Mouse (Mus musculus): ENCODE results near the gene Krtap14. TPM values are rescaled to one million over a fixed set of nuclear protein-coding genes. Genes with fewer than 3 reads are reported as not detected.

The Krtap14 gene
- polyA plus RNA-seq, 1 experiment, result not detected

- H3K4me3 ChIP-seq (ENCODE audit: extremely low read depth, insufficient read depth, insufficient read length), result no peak overlapping the region
- H3K27ac ChIP-seq (ENCODE audit: insufficient read depth, low read length), result no peak overlapping the region
- TF ChIP-seq CTCF (IDR thresholded peaks at IDR 0.05; ENCODE audit: extremely low read depth, insufficient read depth, insufficient read length, insufficient replicate concordance) (no peak), POLR2A (IDR thresholded peaks at IDR 0.05; ENCODE audit: low read depth, low read length) (no peak)
- 86% methylated on average over 3 of the region's 3 CpGs for WGBS
- H3K27me3 ChIP-seq (ENCODE audit: control insufficient read depth, insufficient read depth, low read length), result no peaks in the 10 kb centered on the region
- DNase-seq (ENCODE audit: low read depth in 1 of 2, low spot score in 2 of 2), result no peak
- no peaks in the 10 kb centered on the region for H3K36me3 ChIP-seq (ENCODE audit: control insufficient read depth, insufficient read depth, low read length)
- H3K4me1 ChIP-seq (ENCODE audit: control insufficient read depth, insufficient read depth, insufficient read length), result no peaks in the 10 kb centered on the region
Measured at GRCm38 (mm10) chr16:88826978-88827377, 1.0 kb upstream of the Krtap14 start.

GRCm38 (mm10) chr16:88823736-88824135 is 2.2 kb downstream of the Krtap14 start:
- no peak for DNase-seq (ENCODE audit: low read depth in 1 of 2, low spot score in 2 of 2)
- TF ChIP-seq CTCF (IDR thresholded peaks at IDR 0.05; ENCODE audit: extremely low read depth, insufficient read depth, insufficient read length, insufficient replicate concordance) (no peak), POLR2A (IDR thresholded peaks at IDR 0.05; ENCODE audit: low read depth, low read length) (no peak)
- H3K36me3 ChIP-seq (ENCODE audit: control insufficient read depth, insufficient read depth, low read length), result no peaks in the 10 kb centered on the region
- no peaks in the 10 kb centered on the region for H3K4me1 ChIP-seq (ENCODE audit: control insufficient read depth, insufficient read depth, insufficient read length)
- no peak overlapping the region for H3K27ac ChIP-seq (ENCODE audit: insufficient read depth, low read length)
- no peak overlapping the region for H3K4me3 ChIP-seq (ENCODE audit: extremely low read depth, insufficient read depth, insufficient read length)
- 87% methylated on average over 3 of the region's 3 CpGs for WGBS
- no peaks in the 10 kb centered on the region for H3K27me3 ChIP-seq (ENCODE audit: control insufficient read depth, insufficient read depth, low read length)

- 65% methylated on average over 3 of the region's 3 CpGs for WGBS
- Histone ChIP-seq H3K4me3 (ENCODE audit: extremely low read depth, insufficient read depth, insufficient read length) (no peak within 1 kb of the TSS), H3K27me3 (ENCODE audit: control insufficient read depth, insufficient read depth, low read length) (no peaks in the 10 kb centered on the region), H3K36me3 (ENCODE audit: control insufficient read depth, insufficient read depth, low read length) (no peaks in the 10 kb centered on the region), H3K4me1 (ENCODE audit: control insufficient read depth, insufficient read depth, insufficient read length) (no peaks in the 10 kb centered on the region), H3K27ac (ENCODE audit: insufficient read depth, low read length) (no peak within 1 kb of the TSS)
- DNase-seq (ENCODE audit: low read depth in 1 of 2, low spot score in 2 of 2), result no peak
- TF ChIP-seq CTCF (IDR thresholded peaks at IDR 0.05; ENCODE audit: extremely low read depth, insufficient read depth, insufficient read length, insufficient replicate concordance), result no peak
- TF ChIP-seq POLR2A (IDR thresholded peaks at IDR 0.05; ENCODE audit: low read depth, low read length), result no peak
Measured at GRCm38 (mm10) chr16:88820066-88820465, 5.9 kb downstream of the Krtap14 start, which contains the start of gene Krtap15. TSS of gene Krtap15 (plus strand) at chr16:88820215.

- 76% methylated on average over 2 of the region's 2 CpGs for WGBS
- H3K27me3 ChIP-seq (ENCODE audit: control insufficient read depth, insufficient read depth, low read length), result no peaks in the 10 kb centered on the region
- H3K27ac ChIP-seq (ENCODE audit: insufficient read depth, low read length), result no peak within 1 kb of the TSS
- H3K4me1 ChIP-seq (ENCODE audit: control insufficient read depth, insufficient read depth, insufficient read length), result no peaks in the 10 kb centered on the region
- TF ChIP-seq POLR2A (IDR thresholded peaks at IDR 0.05; ENCODE audit: low read depth, low read length), result no peak
- no peak for TF ChIP-seq CTCF (IDR thresholded peaks at IDR 0.05; ENCODE audit: extremely low read depth, insufficient read depth, insufficient read length, insufficient replicate concordance)
- no peak for DNase-seq (ENCODE audit: low read depth in 1 of 2, low spot score in 2 of 2)
- no peak within 1 kb of the TSS for H3K4me3 ChIP-seq (ENCODE audit: extremely low read depth, insufficient read depth, insufficient read length)
- no peaks in the 10 kb centered on the region for H3K36me3 ChIP-seq (ENCODE audit: control insufficient read depth, insufficient read depth, low read length)
Measured at GRCm38 (mm10) chr16:88811827-88812226, 14.1 kb downstream of the Krtap14 start, which contains the start of gene Gm20741. TSS of gene Gm20741 (minus strand) at chr16:88812220.

- Histone ChIP-seq H3K27ac (ENCODE audit: insufficient read depth, low read length) (no peak overlapping the region), H3K4me3 (ENCODE audit: extremely low read depth, insufficient read depth, insufficient read length) (no peak overlapping the region), H3K36me3 (ENCODE audit: control insufficient read depth, insufficient read depth, low read length) (no peaks in the 10 kb centered on the region), H3K4me1 (ENCODE audit: control insufficient read depth, insufficient read depth, insufficient read length) (no peaks in the 10 kb centered on the region), H3K27me3 (ENCODE audit: control insufficient read depth, insufficient read depth, low read length) (no peaks in the 10 kb centered on the region)
- 75% methylated on average over 2 of the region's 2 CpGs for WGBS
- TF ChIP-seq POLR2A (IDR thresholded peaks at IDR 0.05; ENCODE audit: low read depth, low read length) (no peak), CTCF (IDR thresholded peaks at IDR 0.05; ENCODE audit: extremely low read depth, insufficient read depth, insufficient read length, insufficient replicate concordance) (no peak)
- DNase-seq (ENCODE audit: low read depth in 1 of 2, low spot score in 2 of 2), result no peak
Measured at GRCm38 (mm10) chr16:88786786-88787185, 39.2 kb downstream of the Krtap14 start.

GRCm38 (mm10) chr16:88777596-88777995 is 48.3 kb downstream of the Krtap14 start, which contains the start of gene Gm5965:
TSS of gene Gm5965 (plus strand) at chr16:88777896.
- no peak within 1 kb of the TSS for H3K4me3 ChIP-seq (ENCODE audit: extremely low read depth, insufficient read depth, insufficient read length)
- H3K36me3 ChIP-seq (ENCODE audit: control insufficient read depth, insufficient read depth, low read length), result no peaks in the 10 kb centered on the region
- TF ChIP-seq CTCF (IDR thresholded peaks at IDR 0.05; ENCODE audit: extremely low read depth, insufficient read depth, insufficient read length, insufficient replicate concordance) (no peak), POLR2A (IDR thresholded peaks at IDR 0.05; ENCODE audit: low read depth, low read length) (no peak)
- H3K27me3 ChIP-seq (ENCODE audit: control insufficient read depth, insufficient read depth, low read length), result no peaks in the 10 kb centered on the region
- H3K27ac ChIP-seq (ENCODE audit: insufficient read depth, low read length), result no peak within 1 kb of the TSS
- DNase-seq (ENCODE audit: low read depth in 1 of 2, low spot score in 2 of 2), result no peak
- H3K4me1 ChIP-seq (ENCODE audit: control insufficient read depth, insufficient read depth, insufficient read length), result no peaks in the 10 kb centered on the region
- WGBS, result 86% methylated on average over 6 of the region's 6 CpGs

- Histone ChIP-seq H3K27ac (ENCODE audit: insufficient read depth, low read length) (no peak within 1 kb of the TSS), H3K4me3 (ENCODE audit: extremely low read depth, insufficient read depth, insufficient read length) (no peak within 1 kb of the TSS), H3K36me3 (ENCODE audit: control insufficient read depth, insufficient read depth, low read length) (no peaks in the 10 kb centered on the region), H3K27me3 (ENCODE audit: control insufficient read depth, insufficient read depth, low read length) (no peaks in the 10 kb centered on the region), H3K4me1 (ENCODE audit: control insufficient read depth, insufficient read depth, insufficient read length) (no peaks in the 10 kb centered on the region)
- no peak for TF ChIP-seq CTCF (IDR thresholded peaks at IDR 0.05; ENCODE audit: extremely low read depth, insufficient read depth, insufficient read length, insufficient replicate concordance)
- TF ChIP-seq POLR2A (IDR thresholded peaks at IDR 0.05; ENCODE audit: low read depth, low read length), result no peak
- no peak for DNase-seq (ENCODE audit: low read depth in 1 of 2, low spot score in 2 of 2)
- WGBS, result 82% methylated on average over 2 of the region's 2 CpGs
Measured at GRCm38 (mm10) chr16:88774106-88774505, 51.8 kb downstream of the Krtap14 start, which contains the start of gene 2310057N15Rik. TSS of gene 2310057N15Rik (minus strand) at chr16:88774206.

Other genes with a start within 250 kb of the Krtap14 start
- not detected in 2 replicates for gene Krtap24-1, start 213.9 kb downstream of the Krtap14 start, polyA plus RNA-seq (2012; rRNA removed)
- not detected in 2 replicates for gene 2310079G19Rik, start 198.5 kb downstream of the Krtap14 start, polyA plus RNA-seq (2012; rRNA removed)
- not detected in 2 replicates for gene Krtap26-1, start 178.3 kb downstream of the Krtap14 start, polyA plus RNA-seq (2012; rRNA removed)
- not detected in 2 replicates for gene Krtap27-1, start 154.5 kb downstream of the Krtap14 start, polyA plus RNA-seq (2012; rRNA removed)
- not detected in 2 replicates for gene 2310061N02Rik, start 118.2 kb downstream of the Krtap14 start, polyA plus RNA-seq (2012; rRNA removed)
- gene Krtap13-1, start 97.3 kb downstream of the Krtap14 start, polyA plus RNA-seq (2012; rRNA removed), result not detected in 2 replicates
- not detected in 2 replicates for gene Krtap13, start 74.5 kb downstream of the Krtap14 start, polyA plus RNA-seq (2012; rRNA removed)
- not detected in 2 replicates for gene 2310034C09Rik, start 67.3 kb downstream of the Krtap14 start, polyA plus RNA-seq (2012; rRNA removed)
- gene 2310057N15Rik, start 51.9 kb downstream of the Krtap14 start, polyA plus RNA-seq (2012; rRNA removed), result not detected in 2 replicates
- not detected in 2 replicates for gene Gm5965, start 48.2 kb downstream of the Krtap14 start, polyA plus RNA-seq (2012; rRNA removed)
- not detected in 2 replicates for gene Gm20741, start 13.9 kb downstream of the Krtap14 start, polyA plus RNA-seq (2012; rRNA removed)
- gene Krtap15, start 5.9 kb downstream of the Krtap14 start, polyA plus RNA-seq (2012; rRNA removed), result not detected in 2 replicates
- gene Krtap19-1, start 43.3 kb upstream of the Krtap14 start, polyA plus RNA-seq (2012; rRNA removed), result not detected in 2 replicates
- not detected in 2 replicates for gene Krtap19-2, start 48.1 kb upstream of the Krtap14 start, polyA plus RNA-seq (2012; rRNA removed)
- not detected in 2 replicates for gene Krtap19-3, start 51.9 kb upstream of the Krtap14 start, polyA plus RNA-seq (2012; rRNA removed)
- not detected in 2 replicates for gene Krtap19-4, start 58.9 kb upstream of the Krtap14 start, polyA plus RNA-seq (2012; rRNA removed)
- not detected in 2 replicates for gene Krtap19-5, start 70.3 kb upstream of the Krtap14 start, polyA plus RNA-seq (2012; rRNA removed)
- not detected in 2 replicates for gene Krtap19-9b, start 106.1 kb upstream of the Krtap14 start, polyA plus RNA-seq (2012; rRNA removed)
- gene Krtap16-3, start 136.7 kb upstream of the Krtap14 start, polyA plus RNA-seq (2012; rRNA removed), result not detected in 2 replicates
- not detected in 2 replicates for gene Krtap22-2, start 184.6 kb upstream of the Krtap14 start, polyA plus RNA-seq (2012; rRNA removed)
- not detected in 2 replicates for gene Gm10229, start 189.1 kb upstream of the Krtap14 start, polyA plus RNA-seq (2012; rRNA removed)
- gene Krtap6-1, start 205.6 kb upstream of the Krtap14 start, polyA plus RNA-seq (2012; rRNA removed), result not detected in 2 replicates
- gene Gm10228, start 215.3 kb upstream of the Krtap14 start, polyA plus RNA-seq (2012; rRNA removed), result not detected in 2 replicates
- not detected in 2 replicates for gene Krtap6-5, start 221.7 kb upstream of the Krtap14 start, polyA plus RNA-seq (2012; rRNA removed)
- not detected in 2 replicates for gene 1110025L11Rik, start 237.9 kb upstream of the Krtap14 start, polyA plus RNA-seq (2012; rRNA removed)